Mouse (Mus musculus): ENCODE measurements around the gene Nfyc. TPM values are rescaled to one million over a fixed set of nuclear protein-coding genes. Genes with fewer than 3 reads are reported as not detected.

Nfyc gene
- total and polyA plus RNA-seq, 3 experiments, result 33.6 to 51.1 (median 41.0) TPM

- H3K9ac ChIP-seq (ENCODE audit: insufficient read depth, low read depth), result no peak overlapping the region
- no peak overlapping the region for H3K27ac ChIP-seq (ENCODE audit: insufficient read depth, low read depth)
- H3K4me3 ChIP-seq (replicated peaks in 1 of 3; ENCODE audit: low read depth in 2 of 3, low read length in 2 of 3, poor library complexity in 1 of 3), result no peak overlapping the region
- no peaks in the 10 kb centered on the region for H3K9me3 ChIP-seq (replicated peaks; ENCODE audit: low read length)
- dilution Hi-C loops (cut with MboI; ENCODE audit: extremely low pct_ligation_motif_present, extremely low pct_unique_long_range_greater_than_20kb, low sequenced_read_pairs), result no loop called here
- TF ChIP-seq ZC3H11A (IDR thresholded peaks at IDR 0.05; ENCODE audit: low read depth, low read length) (no peak), UBTF (IDR thresholded peaks at IDR 0.05; ENCODE audit: low read depth, low read length) (no peak), SMC3 (IDR thresholded peaks at IDR 0.05; ENCODE audit: low read depth, low read length) (no peak), USF2 (conservative IDR thresholded peaks at IDR 0.05; ENCODE audit: low read depth, low read length) (no peak), NRF1 (IDR thresholded peaks at IDR 0.05; ENCODE audit: low read depth, low read length) (no peak), CHD2 (IDR thresholded peaks at IDR 0.05; ENCODE audit: low read length) (no peak), ETS1 (conservative IDR thresholded peaks at IDR 0.05; ENCODE audit: low read depth, low read length) (no peak), RCOR1 (conservative IDR thresholded peaks at IDR 0.05; ENCODE audit: low read depth, low read length) (no peak), JUND (conservative IDR thresholded peaks at IDR 0.05; ENCODE audit: low read depth, low read length) (no peak), RAD21 (IDR thresholded peaks at IDR 0.05; ENCODE audit: low read depth, low read length) (no peak), EP300 (IDR thresholded peaks at IDR 0.05; ENCODE audit: low read length) (no peak), SIN3A (IDR thresholded peaks at IDR 0.05; ENCODE audit: low read length) (no peak), E2F4 (IDR thresholded peaks at IDR 0.05; ENCODE audit: insufficient replicate concordance, low read depth, low read length) (no peak), TBP (conservative IDR thresholded peaks at IDR 0.05; ENCODE audit: low read depth, low read length) (no peak), HCFC1 (IDR thresholded peaks at IDR 0.05; ENCODE audit: low read depth, low read length) (no peak), MAX (IDR thresholded peaks at IDR 0.05; ENCODE audit: low read length) (no peak), TCF12 (IDR thresholded peaks at IDR 0.05; ENCODE audit: low read depth, low read length) (no peak)
- DNase-seq (ENCODE audit: extremely low read depth), result no peak
- H3K36me3 ChIP-seq (replicated peaks in 1 of 2; ENCODE audit: control insufficient read depth in 1 of 2, insufficient read depth in 1 of 2, low read length in 1 of 2), result peaks cover 0 to 3% of the 10 kb centered on the region in 2 experiments
- no peaks in the 10 kb centered on the region for H3K27me3 ChIP-seq (replicated peaks)
- in situ Hi-C loops (cut with MboI; ENCODE audit: low pct_ligation_motif_present, low pct_unique_long_range_greater_than_20kb, low sequenced_read_pairs), result no loop called here
- peaks cover 67% of the 10 kb centered on the region for H3K79me2 ChIP-seq (replicated peaks; ENCODE audit: control insufficient read depth, extremely low read depth, insufficient read depth, poor library complexity, severe bottlenecking)
- H3K4me1 ChIP-seq (ENCODE audit: control insufficient read depth in 1 of 2, insufficient read depth in 2 of 2), result peaks cover 14 to 74% of the 10 kb centered on the region in 2 experiments
- H3K4me2 ChIP-seq (ENCODE audit: insufficient read depth, low read depth, poor library complexity, severe bottlenecking), result no peak overlapping the region
Measured at GRCm38 (mm10) chr4:120822191-120822911, 9.0 kb downstream of the Nfyc start.

- peaks cover 14 to 83% of the 10 kb centered on the region in 2 experiments for H3K4me1 ChIP-seq (ENCODE audit: control insufficient read depth in 1 of 2, insufficient read depth in 2 of 2)
- peaks cover 84% of the 10 kb centered on the region for H3K79me2 ChIP-seq (replicated peaks; ENCODE audit: control insufficient read depth, extremely low read depth, insufficient read depth, poor library complexity, severe bottlenecking)
- H3K36me3 ChIP-seq (replicated peaks in 1 of 2; ENCODE audit: control insufficient read depth in 1 of 2, insufficient read depth in 1 of 2, low read length in 1 of 2), result peaks cover 0 to 3% of the 10 kb centered on the region in 2 experiments
- no peaks in the 10 kb centered on the region for H3K9me3 ChIP-seq (replicated peaks; ENCODE audit: low read length)
- in situ Hi-C loops (cut with MboI; ENCODE audit: low pct_ligation_motif_present, low pct_unique_long_range_greater_than_20kb, low sequenced_read_pairs) (no loop called here), dilution Hi-C loops (cut with MboI; ENCODE audit: extremely low pct_ligation_motif_present, extremely low pct_unique_long_range_greater_than_20kb, low sequenced_read_pairs) (no loop called here)
- H3K4me3 ChIP-seq (replicated peaks in 1 of 3; ENCODE audit: low read depth in 2 of 3, low read length in 2 of 3, poor library complexity in 1 of 3), result no peak overlapping the region
- peak; percentile 21; the same call in 1 of the 2 replicates for TF ChIP-seq EP300 (IDR thresholded peaks at IDR 0.05; ENCODE audit: low read length)
- peak; percentile 43; the same call in 1 of the 2 replicates for TF ChIP-seq JUND (conservative IDR thresholded peaks at IDR 0.05; ENCODE audit: low read depth, low read length)
- peak; percentile 20; the same call in 1 of the 2 replicates for TF ChIP-seq JUN (IDR thresholded peaks at IDR 0.05; ENCODE audit: insufficient read depth, low read depth, low read length)
- no peak for TF ChIP-seq MAZ (IDR thresholded peaks at IDR 0.05; ENCODE audit: low read depth, low read length)
- peak; percentile 39; the same call in 1 of the 2 replicates for TF ChIP-seq IRF4 (IDR thresholded peaks at IDR 0.05; ENCODE audit: low read depth, low read length)
- H3K27ac ChIP-seq (ENCODE audit: insufficient read depth, low read depth), result peak overlapping the region; percentile 53
- peak overlapping the region; percentile 55 for H3K4me2 ChIP-seq (ENCODE audit: insufficient read depth, low read depth, poor library complexity, severe bottlenecking)
- no peaks in the 10 kb centered on the region for H3K27me3 ChIP-seq (replicated peaks)
- peak; percentile 56 for DNase-seq (ENCODE audit: extremely low read depth)
- no peak overlapping the region for H3K9ac ChIP-seq (ENCODE audit: insufficient read depth, low read depth)
Measured at GRCm38 (mm10) chr4:120819871-120820270, 11.5 kb downstream of the Nfyc start.

Data from CH12.LX (cell line).